Mouse (Mus musculus) fibroblast of lung, adult 2 months (primary cell): ENCODE results near the gene Diablo.
"Not testable (repeated sequence)": the region's sequence is repeated elsewhere in the genome, so short reads cannot be mapped to it uniquely, and the experiment has no call there.

ENCODE experiments used
- DNase-seq: peaks from one replicate; pipeline ENCODE4 v3.0.0-alpha.2; 2011; ENCODE audit warnings: low read depth

Gene Diablo

GRCm38 (mm10) chr5:123523692-123524392, at the start of gene Diablo:
Gene Diablo (minus strand): TSS chr5:123524176.
- DNase-seq: peak; percentile 87

GRCm38 (mm10) chr5:123573362-123573761, 49.4 kb upstream of the Diablo start:
- no peak for DNase-seq

- peak; percentile 88 for DNase-seq
Observed at GRCm38 (mm10) chr5:123572357-123573186, 48.6 kb upstream of the Diablo start, which contains the start of gene Vps33a. Gene Vps33a (minus strand): TSS chr5:123573038.

GRCm38 (mm10) chr5:123561128-123561527, 37.2 kb upstream of the Diablo start:
- no peak for DNase-seq

- no peak for DNase-seq
Observed at GRCm38 (mm10) chr5:123559588-123559987, 35.6 kb upstream of the Diablo start.

GRCm38 (mm10) chr5:123556451-123556850, 32.5 kb upstream of the Diablo start:
- no peak for DNase-seq

- no peak for DNase-seq
Observed at GRCm38 (mm10) chr5:123555693-123556092, 31.7 kb upstream of the Diablo start.

- no peak for DNase-seq
Observed at GRCm38 (mm10) chr5:123533801-123534200, 9.8 kb upstream of the Diablo start.

GRCm38 (mm10) chr5:123530056-123530455, 6.1 kb upstream of the Diablo start:
- DNase-seq: no peak

GRCm38 (mm10) chr5:123528641-123529040, 4.7 kb upstream of the Diablo start:
- DNase-seq: no peak

- no peak for DNase-seq
Observed at GRCm38 (mm10) chr5:123525916-123526495, 2.0 kb upstream of the Diablo start.

GRCm38 (mm10) chr5:123525281-123525680, 1.3 kb upstream of the Diablo start, which contains the start of gene Gm49027:
Gene Gm49027 (minus strand): TSS chr5:123525488.
- no peak for DNase-seq

GRCm38 (mm10) chr5:123524393-123524750, 396 bp upstream of the Diablo start:
- DNase-seq: no peak

- no peak for DNase-seq
Observed at GRCm38 (mm10) chr5:123522166-123522565, 1.8 kb downstream of the Diablo start.

GRCm38 (mm10) chr5:123521621-123522020, 2.4 kb downstream of the Diablo start:
- DNase-seq: no peak

GRCm38 (mm10) chr5:123520666-123521065, 3.3 kb downstream of the Diablo start:
- no peak for DNase-seq

- no peak for DNase-seq
Observed at GRCm38 (mm10) chr5:123514871-123515270, 9.1 kb downstream of the Diablo start.

GRCm38 (mm10) chr5:123512102-123512501, 11.9 kb downstream of the Diablo start:
- no peak for DNase-seq

- DNase-seq: not testable (repeated sequence)
Observed at GRCm38 (mm10) chr5:123511426-123511825, 12.6 kb downstream of the Diablo start.

GRCm38 (mm10) chr5:123510160-123510559, 13.8 kb downstream of the Diablo start, which contains the start of gene B3gnt4:
Gene B3gnt4 (plus strand): TSS chr5:123510460.
- no peak for DNase-seq

- DNase-seq: no peak
Observed at GRCm38 (mm10) chr5:123508921-123509320, 15.1 kb downstream of the Diablo start.

GRCm38 (mm10) chr5:123507936-123508723, 15.8 kb downstream of the Diablo start:
- peak; percentile 61 for DNase-seq
